Mouse (Mus musculus): ENCODE measurements at regions not wholly inside any gene's neighbourhood (a gene's known extent, or its start where the extent isn't known, plus 50 kb on each side); places are given as distances from the start of the nearest gene placed in this dataset.

DNA sequence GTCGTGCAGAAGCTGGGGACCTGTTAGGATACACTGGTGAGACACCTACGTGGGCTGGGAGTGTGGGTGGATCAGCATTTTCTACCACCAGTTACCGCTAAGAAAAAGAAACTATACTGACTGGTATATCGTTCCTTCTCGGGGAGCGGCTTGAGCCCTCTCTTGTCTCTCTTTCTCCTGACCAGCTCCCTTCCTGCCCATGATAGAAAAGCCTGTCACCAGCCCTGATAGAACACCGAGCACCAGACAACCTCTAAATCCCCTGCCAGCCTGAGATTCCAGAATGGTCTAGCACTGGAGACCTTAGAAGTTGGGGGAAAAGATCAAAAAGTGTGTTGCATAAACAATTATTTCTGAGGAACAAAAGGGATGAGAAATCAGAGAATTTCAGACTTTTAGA lies 76.3 kb upstream of the Kcnd3 start:
- H3K36me3 ChIP-seq (ENCODE audit: control insufficient read depth, insufficient read depth, low read length): no peaks in the 10 kb centered on the region
- no peaks in the 10 kb centered on the region for H3K27me3 ChIP-seq (ENCODE audit: control insufficient read depth, insufficient read depth, low read depth, low read length)
- no peak overlapping the region for H3K4me3 ChIP-seq (ENCODE audit: low read depth, low read length)
- H3K9me3 ChIP-seq (replicated peaks; ENCODE audit: control insufficient read depth, low read length, poor library complexity, severe bottlenecking): no peaks in the 10 kb centered on the region
- H3K4me1 ChIP-seq (ENCODE audit: control insufficient read depth, insufficient read depth, low read length): no peaks in the 10 kb centered on the region
- 88% methylated on average over 7 of the region's 7 CpGs for WGBS
- H3K27ac ChIP-seq (ENCODE audit: low read length): no peak overlapping the region
- no peak for ATAC-seq
- H3K4me2 ChIP-seq (ENCODE audit: low read length): no peak overlapping the region
- H3K9ac ChIP-seq (ENCODE audit: low read depth, low read length): no peak overlapping the region

DNA sequence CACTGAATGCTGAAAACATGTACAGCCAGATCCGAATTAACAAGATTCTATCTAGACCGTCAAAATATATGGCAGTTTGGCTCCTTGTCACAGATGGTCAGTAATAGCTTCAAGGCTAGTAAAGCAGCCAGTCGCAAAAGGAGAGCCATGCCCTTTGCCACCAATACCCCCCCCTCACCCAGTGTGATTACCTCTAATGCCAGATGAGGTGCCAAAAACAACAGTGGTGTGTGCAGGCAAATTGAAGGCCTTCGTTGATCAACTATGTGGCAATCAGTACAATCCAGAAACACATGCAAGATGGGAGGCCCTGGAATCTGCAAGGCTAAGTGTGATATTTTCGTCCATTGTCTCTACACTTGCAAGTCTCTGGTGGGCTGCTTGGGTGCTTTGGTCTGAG lies 75.8 kb upstream of the Kcnd3 start:
- Histone ChIP-seq H3K27me3 (ENCODE audit: control insufficient read depth, insufficient read depth, low read depth, low read length) (no peaks in the 10 kb centered on the region), H3K9me3 (replicated peaks; ENCODE audit: control insufficient read depth, low read length, poor library complexity, severe bottlenecking) (no peaks in the 10 kb centered on the region), H3K27ac (ENCODE audit: low read length) (no peak overlapping the region), H3K9ac (ENCODE audit: low read depth, low read length) (no peak overlapping the region), H3K4me1 (ENCODE audit: control insufficient read depth, insufficient read depth, low read length) (no peaks in the 10 kb centered on the region), H3K36me3 (ENCODE audit: control insufficient read depth, insufficient read depth, low read length) (no peaks in the 10 kb centered on the region), H3K4me3 (ENCODE audit: low read depth, low read length) (no peak overlapping the region), H3K4me2 (ENCODE audit: low read length) (no peak overlapping the region)
- WGBS: 92% methylated on average over 5 of the region's 5 CpGs
- no peak for ATAC-seq

DNA sequence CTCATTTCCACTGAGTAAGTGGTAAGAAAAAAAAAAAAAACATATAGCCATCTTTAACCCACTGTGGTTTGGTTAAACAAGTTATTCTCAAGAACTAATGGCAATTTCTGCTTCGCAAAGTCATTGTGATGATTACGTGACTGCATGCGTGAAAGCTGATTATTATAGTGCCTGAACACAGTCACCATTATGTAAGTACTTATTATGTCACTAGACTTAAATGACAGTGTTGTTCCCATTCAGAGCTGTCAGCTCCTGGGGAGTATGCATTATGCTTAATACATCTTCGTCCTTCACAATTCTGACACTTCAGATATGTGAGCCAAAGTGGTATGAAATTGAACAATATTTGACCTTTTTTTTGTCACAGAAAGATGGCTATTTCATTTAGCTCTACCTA lies 71.3 kb upstream of the Kcnd3 start:
- WGBS: 70% methylated on average over 4 of the region's 4 CpGs
- H3K27me3 ChIP-seq (ENCODE audit: control insufficient read depth, insufficient read depth, low read depth, low read length): no peaks in the 10 kb centered on the region
- no peak overlapping the region for H3K27ac ChIP-seq (ENCODE audit: low read length)
- H3K36me3 ChIP-seq (ENCODE audit: control insufficient read depth, insufficient read depth, low read length): no peaks in the 10 kb centered on the region
- H3K4me3 ChIP-seq (ENCODE audit: low read depth, low read length): no peak overlapping the region
- H3K9ac ChIP-seq (ENCODE audit: low read depth, low read length): no peak overlapping the region
- H3K4me2 ChIP-seq (ENCODE audit: low read length): no peak overlapping the region
- H3K4me1 ChIP-seq (ENCODE audit: control insufficient read depth, insufficient read depth, low read length): no peaks in the 10 kb centered on the region
- H3K9me3 ChIP-seq (replicated peaks; ENCODE audit: control insufficient read depth, low read length, poor library complexity, severe bottlenecking): no peaks in the 10 kb centered on the region
- ATAC-seq: no peak

DNA sequence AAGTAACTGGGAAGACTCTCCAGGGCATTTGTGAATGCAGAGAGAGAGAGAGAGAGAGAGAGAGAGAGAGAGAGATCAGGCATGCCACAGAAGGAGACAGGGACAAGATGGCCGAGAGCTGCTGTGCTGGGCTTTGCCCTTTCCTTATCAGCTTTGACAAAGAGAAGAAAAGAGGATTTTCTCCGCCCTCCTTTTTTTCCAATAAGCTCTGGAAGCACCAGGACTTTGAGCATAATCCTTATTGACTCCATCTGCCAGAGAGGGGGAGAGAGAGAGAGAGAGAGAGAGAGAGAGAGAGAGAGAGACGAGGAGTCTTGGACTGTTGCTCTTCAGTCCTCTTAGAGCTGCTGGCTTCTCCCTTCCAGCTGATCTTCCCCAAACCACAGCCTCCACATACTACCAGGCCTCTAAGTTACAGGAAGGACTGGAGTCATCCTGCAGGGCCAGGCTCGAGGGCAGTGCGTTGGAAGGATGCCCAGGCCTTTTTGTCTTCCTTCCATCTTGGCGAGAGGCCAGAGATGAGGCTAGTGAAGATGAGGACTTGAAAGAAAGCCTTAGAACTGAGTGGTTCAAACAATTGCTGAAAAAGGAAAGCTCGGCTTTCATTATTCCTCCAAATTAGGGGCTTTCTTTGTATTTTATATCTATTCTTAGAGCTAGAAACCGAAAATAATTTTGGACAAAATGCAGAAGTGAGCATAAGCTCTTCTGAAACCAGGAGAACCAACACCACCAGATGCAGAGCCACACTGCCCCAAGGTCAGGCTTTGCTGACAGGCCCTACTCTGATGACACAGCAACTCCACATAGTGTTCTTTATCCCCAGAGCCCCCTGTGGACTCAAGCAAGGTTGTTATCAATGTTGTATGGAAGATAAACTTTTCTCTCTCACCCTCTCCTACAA lies 59.3 kb upstream of the Kcnd3 start:
- Histone ChIP-seq H3K36me3 (ENCODE audit: control insufficient read depth, insufficient read depth, low read length) (no peaks in the 10 kb centered on the region), H3K9me3 (replicated peaks; ENCODE audit: control insufficient read depth, low read length, poor library complexity, severe bottlenecking) (no peaks in the 10 kb centered on the region), H3K4me1 (ENCODE audit: control insufficient read depth, insufficient read depth, low read length) (no peaks in the 10 kb centered on the region), H3K4me3 (ENCODE audit: low read depth, low read length) (no peak overlapping the region), H3K4me2 (ENCODE audit: low read length) (no peak overlapping the region), H3K9ac (ENCODE audit: low read depth, low read length) (no peak overlapping the region), H3K27ac (ENCODE audit: low read length) (no peak overlapping the region), H3K27me3 (ENCODE audit: control insufficient read depth, insufficient read depth, low read depth, low read length) (no peaks in the 10 kb centered on the region)
- WGBS: 29% methylated on average over 8 of the region's 8 CpGs
- peak; percentile 21; the same call in 1 of the 2 replicates for ATAC-seq
